ENCODE assay signal across 27 mouse cellular contexts in the genomic region with DNA sequence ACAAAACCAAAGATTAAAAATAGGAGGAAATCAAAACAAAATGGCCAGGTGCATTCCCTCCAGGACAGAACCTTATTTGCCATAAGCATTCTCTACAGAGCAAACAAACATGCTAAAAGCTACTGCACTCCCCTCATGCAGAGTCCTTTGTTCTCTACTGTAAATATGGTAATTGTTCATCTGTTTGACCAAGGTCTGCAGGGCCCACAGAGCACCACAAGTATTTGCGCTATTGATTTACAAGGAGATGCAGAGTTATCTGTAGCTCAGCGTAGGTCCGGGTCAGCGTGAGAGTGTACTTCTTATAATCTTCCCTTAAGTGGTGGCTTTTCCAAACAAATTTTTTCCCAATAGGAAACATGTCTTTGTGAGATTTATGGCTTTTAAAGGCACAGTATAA.
"Had no signal": no experiment of that assay in that cellular context is flagged by ENCODE, and none has a peak within 500 bp of the region (broad histone marks: within the 10 kb centered on the region; RNA-seq: fewer than 3 reads in every experiment).

No protein-coding gene starts in this region.

- H3K27ac ChIP-seq: left cerebral cortex, adult 2 months; limb, embryonic 10.5 days; limb, embryonic 12.5 days; limb, embryonic 13.5 days; limb, embryonic 15.5 days; liver, embryonic 12.5 days; liver, embryonic 13.5 days; liver, embryonic 14.5 days; liver, embryonic 15.5 days; lung, embryonic 15.5 days; macrophage; midbrain, embryonic 10.5 days; midbrain, embryonic 12.5 days; midbrain, embryonic 13.5 days; midbrain, embryonic 15.5 days had no signal

- H3K4me1 ChIP-seq: limb, embryonic 10.5 days; limb, embryonic 12.5 days; limb, embryonic 13.5 days; limb, embryonic 15.5 days; liver, embryonic 12.5 days; liver, embryonic 13.5 days; liver, embryonic 15.5 days; lung, embryonic 15.5 days; megakaryocyte, embryonic 14.5 days; midbrain, embryonic 10.5 days; midbrain, embryonic 12.5 days; midbrain, embryonic 13.5 days; midbrain, embryonic 15.5 days had no signal

- H3K4me2 ChIP-seq: limb, embryonic 12.5 days; limb, embryonic 13.5 days; limb, embryonic 15.5 days; liver, embryonic 11.5 days; liver, embryonic 12.5 days; liver, embryonic 13.5 days; liver, embryonic 15.5 days; lung, embryonic 15.5 days; midbrain, embryonic 11.5 days; midbrain, embryonic 12.5 days; midbrain, embryonic 13.5 days; midbrain, embryonic 15.5 days had no signal

- H3K27me3 ChIP-seq: limb, embryonic 12.5 days; limb, embryonic 13.5 days; limb, embryonic 15.5 days; liver, embryonic 12.5 days; liver, embryonic 13.5 days; liver, embryonic 15.5 days; lung, embryonic 15.5 days; megakaryocyte, embryonic 14.5 days; midbrain, embryonic 12.5 days; midbrain, embryonic 13.5 days; midbrain, embryonic 15.5 days had no signal

- H3K36me3 ChIP-seq: limb, embryonic 10.5 days; limb, embryonic 12.5 days; limb, embryonic 13.5 days; limb, embryonic 15.5 days; liver, embryonic 12.5 days; liver, embryonic 13.5 days; liver, embryonic 15.5 days; lung, embryonic 15.5 days; midbrain, embryonic 10.5 days; midbrain, embryonic 12.5 days; midbrain, embryonic 13.5 days; midbrain, embryonic 15.5 days had no signal

- H3K9ac ChIP-seq: limb, embryonic 12.5 days; limb, embryonic 13.5 days; limb, embryonic 15.5 days; liver, embryonic 12.5 days; liver, embryonic 13.5 days; liver, embryonic 14.5 days; liver, embryonic 15.5 days; liver, postnatal 0 days; lung, embryonic 15.5 days; midbrain, embryonic 12.5 days; midbrain, embryonic 13.5 days; midbrain, embryonic 15.5 days had no signal

- H3K9me3 ChIP-seq: limb, embryonic 10.5 days; limb, embryonic 12.5 days; limb, embryonic 13.5 days; limb, embryonic 15.5 days; liver, embryonic 12.5 days; liver, embryonic 13.5 days; liver, embryonic 15.5 days; lung, embryonic 15.5 days; megakaryocyte, embryonic 14.5 days; midbrain, embryonic 10.5 days; midbrain, embryonic 12.5 days; midbrain, embryonic 13.5 days; midbrain, embryonic 15.5 days had no signal

- DNase-seq: liver, embryonic 13.5 days; liver, postnatal 0 days; lung, adult 18-20 months; lung, adult 2 months; lung, postnatal 14 days; lung, postnatal 36 days; midbrain, embryonic 14.5 days had no signal

- ATAC-seq: liver, embryonic 12.5 days; liver, postnatal 0 days; lung, postnatal 0 days; midbrain, embryonic 13.5 days; midbrain, embryonic 15.5 days; midbrain, embryonic 16.5 days had no signal

- H3K4me3 ChIP-seq: left cerebral cortex, adult 2 months; limb, embryonic 10.5 days; limb, embryonic 12.5 days; limb, embryonic 13.5 days; limb, embryonic 15.5 days; liver, embryonic 12.5 days; liver, embryonic 13.5 days; liver, embryonic 15.5 days; lung, embryonic 15.5 days; megakaryocyte, embryonic 14.5 days; midbrain, embryonic 10.5 days; midbrain, embryonic 12.5 days; midbrain, embryonic 13.5 days; midbrain, embryonic 15.5 days; myocyte had no signal
